Mouse (Mus musculus) urinary bladder, postnatal 4 days (tissue): ENCODE measurements around the gene Abcc9.

Source experiments
- DNase-seq, 2 experiments: peaks; one replicate each; pipeline ENCODE4 v3.0.0; 2021 to 2022; ENCODE audit warnings: low spot score in 2 of 2

The Abcc9 gene

DNA sequence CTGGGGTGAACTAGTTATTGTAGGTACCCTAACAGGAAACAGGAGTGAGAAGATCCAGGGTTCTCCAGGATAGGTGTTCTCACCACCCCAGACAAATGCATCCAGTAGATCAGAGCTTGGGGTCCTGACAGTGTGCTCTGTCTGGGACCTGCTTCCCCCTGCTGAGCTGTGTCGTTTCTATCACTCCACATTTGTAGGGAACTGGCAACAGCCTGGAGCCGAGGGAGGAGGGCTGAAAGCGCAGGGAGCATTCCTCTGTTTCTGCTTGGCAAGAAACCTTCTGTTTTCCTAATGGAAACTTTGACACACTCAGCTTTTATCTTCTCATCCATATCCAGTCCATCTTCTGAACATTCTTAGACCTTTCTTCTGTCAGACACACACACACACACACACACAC is 85.5 kb downstream of the Abcc9 start:
- no peak for DNase-seq

DNA sequence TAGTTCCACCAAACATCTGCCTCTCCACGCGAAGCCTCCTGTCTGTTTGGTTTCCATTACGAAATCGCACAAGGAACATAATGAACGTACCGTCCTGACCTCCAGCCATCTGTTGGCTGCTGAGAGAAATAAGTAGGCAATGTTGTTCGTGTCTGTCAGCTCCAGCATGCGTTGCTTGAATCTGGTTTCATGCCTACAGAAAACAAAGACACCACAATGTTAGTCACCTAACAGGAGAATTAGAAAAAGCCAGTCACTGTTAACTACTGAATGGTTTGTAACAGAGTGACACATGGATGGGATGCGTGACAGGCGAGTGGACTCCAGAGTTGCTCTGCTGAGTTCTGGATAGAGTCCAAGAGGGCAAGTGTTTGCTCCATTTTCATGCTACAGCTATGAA is 87.8 kb downstream of the Abcc9 start:
- DNase-seq: no peak

DNA sequence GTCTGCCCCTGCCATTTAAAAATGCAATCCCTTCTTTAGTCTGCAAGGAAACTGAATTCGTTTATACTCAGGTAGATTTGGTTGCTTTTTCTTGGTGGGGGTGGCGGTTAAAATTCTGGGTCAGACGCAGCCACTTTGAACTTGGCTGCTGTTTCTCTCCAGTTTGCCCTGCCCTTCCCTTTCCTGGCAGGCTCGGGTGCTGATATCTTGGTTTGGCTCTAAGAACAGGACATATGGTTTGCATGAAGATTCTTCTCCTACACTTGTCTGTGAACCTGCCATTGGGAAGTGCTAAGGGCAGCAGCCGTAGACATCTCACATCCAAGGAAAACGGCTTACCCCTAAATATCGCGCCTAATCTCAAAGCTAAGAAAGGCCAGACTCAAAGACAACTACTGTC is 89.7 kb downstream of the Abcc9 start:
- DNase-seq: no peak

DNA sequence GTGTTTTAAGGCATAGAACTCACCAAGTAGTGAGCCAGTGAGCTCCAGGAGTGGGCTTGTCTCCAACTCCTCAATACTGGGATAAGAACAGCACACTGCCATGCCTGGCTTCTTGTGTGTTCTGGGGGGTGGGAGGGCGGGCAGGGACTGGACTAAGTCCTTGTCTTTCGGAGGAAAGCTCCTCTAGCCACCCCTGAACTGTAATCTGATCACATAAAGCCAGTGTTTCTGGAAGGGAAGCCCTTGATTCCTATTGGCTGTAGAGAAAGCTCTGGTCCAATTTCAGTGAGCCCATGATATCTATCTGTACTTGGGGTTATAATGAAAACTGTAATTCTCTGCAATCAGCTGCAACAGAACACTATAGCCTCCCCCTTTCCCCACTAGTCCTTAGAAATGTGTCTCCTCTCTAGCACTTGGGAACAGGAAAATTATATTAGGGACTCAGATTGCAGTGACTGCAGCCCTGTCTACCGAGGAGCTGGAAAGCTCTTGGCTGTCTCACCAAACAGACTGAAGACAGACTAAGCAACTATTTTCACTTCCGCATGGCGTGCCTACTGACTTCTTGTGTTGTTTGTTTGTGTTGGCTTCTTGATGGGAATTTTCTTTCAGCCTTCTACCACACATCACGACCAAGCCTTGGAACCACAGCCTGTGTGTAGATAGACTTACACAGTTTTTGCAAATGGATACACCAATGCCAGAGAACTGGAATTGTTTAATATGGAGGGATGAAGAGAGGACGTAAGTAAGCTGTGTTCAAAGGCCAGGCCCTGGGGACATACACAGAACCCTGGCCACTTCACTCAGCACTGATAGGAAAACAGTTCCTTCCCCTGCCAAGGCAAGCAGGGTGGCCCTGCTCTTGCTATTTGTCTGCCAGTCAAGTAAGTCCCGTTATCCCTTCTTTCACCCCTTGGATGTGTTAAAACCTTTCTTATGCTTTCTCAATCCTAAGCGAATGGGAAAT is 92.4 kb downstream of the Abcc9 start:
- no peak for DNase-seq

DNA sequence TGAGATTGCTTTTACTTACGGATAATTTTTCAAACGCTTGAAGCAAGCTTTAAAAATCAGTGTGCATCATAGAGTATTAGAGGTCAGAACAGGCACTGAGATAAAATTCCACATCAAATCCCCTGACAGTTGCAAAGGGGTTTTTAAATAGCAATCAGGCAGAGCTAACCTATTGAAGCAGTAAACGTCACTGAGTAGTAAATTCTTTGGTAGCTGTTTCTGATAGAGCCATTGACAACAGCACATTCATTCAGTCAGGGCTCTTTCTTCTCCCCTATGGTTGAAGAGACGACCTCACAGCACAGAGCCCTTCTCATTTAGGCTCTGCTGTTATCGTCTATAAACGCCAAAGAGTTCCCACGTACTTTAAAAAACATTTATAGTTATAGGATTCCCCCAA is 95.0 kb downstream of the Abcc9 start:
- DNase-seq: no peak

DNA sequence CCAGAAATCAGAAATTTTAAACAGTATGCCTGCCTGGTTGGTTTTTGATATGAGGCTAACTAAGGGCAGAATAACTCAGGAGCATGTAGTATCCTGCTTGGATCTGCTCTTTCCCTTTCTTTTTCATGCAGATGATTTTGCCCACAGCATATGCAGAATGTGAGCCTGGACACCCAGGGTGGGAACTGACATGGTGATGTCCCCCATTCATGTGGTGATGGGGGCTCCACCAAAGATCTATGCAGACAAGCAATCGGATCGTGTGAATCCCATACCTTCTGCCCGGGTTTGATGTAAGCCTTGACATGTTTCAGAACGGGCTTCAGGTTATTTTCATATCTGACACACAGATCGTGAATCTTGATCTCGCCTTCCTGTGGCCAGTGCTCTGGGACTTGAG is 99.3 kb downstream of the Abcc9 start:
- DNase-seq: no peak

DNA sequence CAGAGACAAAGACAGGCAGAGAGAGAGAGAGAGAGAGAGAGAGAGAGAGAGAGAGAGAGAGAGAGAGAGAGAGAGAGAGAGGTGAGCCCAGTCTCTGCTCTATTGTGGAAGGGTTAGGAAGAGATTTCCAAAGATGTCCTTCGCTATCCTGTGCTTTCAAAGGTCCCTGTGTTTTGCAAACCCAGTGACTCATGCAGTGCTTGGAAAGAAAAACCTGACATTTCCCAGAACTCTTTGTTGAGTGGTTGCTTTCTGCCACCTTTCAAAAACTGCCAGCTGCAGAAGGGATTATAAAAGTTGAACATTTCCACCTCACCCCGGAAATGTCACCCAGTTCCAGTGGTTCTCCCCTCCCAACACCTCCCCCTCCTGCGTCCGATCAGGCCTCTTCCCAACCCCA is 123.3 kb downstream of the Abcc9 start:
- no peak for DNase-seq

DNA sequence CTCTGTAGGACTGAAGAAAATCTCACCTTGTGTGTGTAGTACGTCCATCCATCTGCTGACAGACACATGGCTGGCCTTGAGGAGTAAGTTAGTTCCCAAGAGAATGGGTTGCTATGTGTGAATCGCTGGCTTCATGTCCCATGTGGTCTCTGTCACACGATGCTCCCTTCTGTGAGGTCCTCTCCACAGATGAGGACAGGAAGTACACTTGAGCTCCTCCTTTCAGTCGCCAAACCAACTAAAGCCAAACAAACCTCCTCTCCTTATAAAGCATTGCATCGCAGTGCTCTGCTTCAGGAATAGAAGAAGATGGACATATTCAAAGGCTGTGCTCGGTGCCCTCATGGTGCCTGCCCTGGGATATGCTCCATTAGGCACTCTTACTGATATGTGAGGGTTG is 124.3 kb downstream of the Abcc9 start:
- no peak for DNase-seq

DNA sequence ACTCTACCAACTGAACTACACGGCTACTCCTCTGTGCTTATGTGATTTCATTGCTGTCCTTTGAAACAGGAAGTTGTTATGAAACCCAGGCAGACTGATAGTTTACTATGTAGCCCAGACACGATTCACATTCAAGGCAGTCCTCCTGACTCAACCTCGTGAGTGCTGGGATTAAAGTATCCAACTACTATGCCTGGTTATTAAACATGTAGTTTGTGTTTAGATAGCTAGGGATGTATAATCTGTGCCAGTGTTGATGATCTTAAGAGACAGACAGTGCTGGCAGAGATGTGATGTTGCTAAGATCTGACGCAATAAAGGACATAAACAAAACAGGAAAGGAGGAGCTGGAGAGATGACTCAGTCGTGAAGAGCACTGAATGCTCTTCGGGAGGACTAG is 129.2 kb downstream of the Abcc9 start:
- DNase-seq: no peak

DNA sequence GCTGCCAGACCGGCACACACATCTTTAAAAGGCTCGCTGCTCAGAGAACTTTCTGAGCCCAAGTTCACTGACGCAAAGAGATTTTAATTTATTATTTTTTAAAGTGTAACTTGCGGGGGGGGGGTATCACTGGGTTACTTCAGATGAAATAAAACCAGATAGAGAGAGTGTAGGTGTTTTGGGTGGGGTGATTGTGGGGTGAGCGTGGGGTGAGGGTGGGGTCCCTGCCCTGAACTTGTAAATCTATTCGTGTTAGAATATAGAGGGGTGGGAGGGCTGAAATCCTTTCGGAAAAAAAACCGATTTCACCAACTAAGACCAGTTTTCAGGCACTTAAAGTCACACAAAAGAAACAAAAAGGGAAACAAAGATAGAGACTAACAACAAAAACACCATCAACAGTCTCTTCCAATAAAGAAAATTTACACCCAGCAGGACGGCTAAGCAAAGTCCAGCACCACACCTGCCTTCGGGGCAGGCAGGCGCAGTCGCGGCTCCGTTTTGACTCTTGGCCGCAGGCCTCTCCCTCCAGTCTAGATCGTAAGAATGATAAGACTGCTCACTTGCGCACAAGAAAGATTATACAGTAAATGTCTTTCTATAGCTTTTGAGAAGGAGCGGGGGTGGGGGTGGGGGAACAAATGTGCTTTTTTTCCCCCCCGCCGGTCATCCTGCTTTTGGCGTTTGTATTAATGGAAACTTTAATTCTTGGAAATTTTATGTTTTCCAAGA is 130.3 kb downstream of the Abcc9 start:
- no peak for DNase-seq

DNA sequence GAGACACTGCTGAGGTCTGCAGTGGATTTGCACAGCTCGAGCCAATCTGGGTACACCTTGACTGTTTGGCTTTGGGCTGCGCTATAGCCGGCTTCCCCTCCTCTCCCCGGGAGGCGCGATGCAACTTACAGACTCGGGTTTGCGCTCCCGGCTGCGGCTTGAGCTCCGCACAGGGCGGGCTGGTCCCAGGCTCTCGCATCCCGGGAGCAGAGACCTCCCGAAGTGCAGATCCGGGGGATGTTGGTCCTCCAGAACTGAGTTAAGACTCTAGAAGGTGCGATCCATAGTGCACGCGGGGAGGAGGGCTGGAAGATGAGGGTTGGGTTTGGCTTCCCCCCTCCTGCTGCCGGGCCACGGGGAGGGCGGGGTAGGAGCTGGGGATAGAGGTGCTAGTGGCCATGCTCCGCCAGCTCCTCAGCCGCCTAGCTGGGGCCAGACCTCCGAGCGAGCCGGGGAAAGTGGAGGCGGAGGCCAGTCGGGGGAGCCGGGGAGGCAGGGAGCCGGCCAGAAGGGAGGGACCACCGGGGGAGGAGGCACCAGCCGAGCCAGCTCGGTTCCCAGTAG is 131.0 kb downstream of the Abcc9 start, which contains the start of gene Kcnj8:
Gene Kcnj8 (minus strand): TSS at position 560 of the 564 bp plus-strand sequence.
- peak; percentile 81 to 87 for DNase-seq

DNA sequence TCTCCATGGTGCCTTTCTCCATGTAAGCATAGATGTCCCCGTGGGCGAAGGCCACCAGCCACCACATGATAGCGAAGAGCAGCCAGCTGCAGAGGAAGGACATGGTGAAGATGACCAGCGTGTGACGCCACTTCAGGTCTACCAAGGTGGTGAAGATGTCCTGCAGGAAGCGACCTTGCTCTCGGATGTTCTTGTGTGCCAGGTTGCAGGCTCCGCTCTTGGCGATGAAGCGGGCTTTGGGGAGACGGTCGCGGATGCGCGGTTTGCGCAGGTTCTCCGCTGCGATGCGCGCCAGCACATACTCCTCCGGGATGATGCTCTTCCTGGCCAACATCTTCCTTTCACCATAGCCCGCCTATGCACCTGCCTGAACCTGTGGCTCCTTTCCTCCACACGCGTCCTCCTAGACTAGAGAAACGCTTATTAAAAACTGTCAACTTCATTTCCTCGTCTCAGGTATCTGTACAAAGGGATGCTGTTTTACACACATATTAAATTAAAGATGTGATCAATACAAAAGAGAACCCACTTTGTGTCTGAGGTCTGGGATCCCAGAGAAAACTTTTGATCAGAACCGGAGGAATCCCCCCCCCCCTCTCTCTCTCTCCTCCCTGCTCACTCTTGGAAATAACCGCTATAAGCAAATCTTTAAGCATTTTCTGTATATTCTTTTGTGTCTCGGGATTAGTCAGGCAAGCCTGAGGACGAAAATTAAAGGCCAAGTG is 131.9 kb downstream of the Abcc9 start:
- no peak for DNase-seq

DNA sequence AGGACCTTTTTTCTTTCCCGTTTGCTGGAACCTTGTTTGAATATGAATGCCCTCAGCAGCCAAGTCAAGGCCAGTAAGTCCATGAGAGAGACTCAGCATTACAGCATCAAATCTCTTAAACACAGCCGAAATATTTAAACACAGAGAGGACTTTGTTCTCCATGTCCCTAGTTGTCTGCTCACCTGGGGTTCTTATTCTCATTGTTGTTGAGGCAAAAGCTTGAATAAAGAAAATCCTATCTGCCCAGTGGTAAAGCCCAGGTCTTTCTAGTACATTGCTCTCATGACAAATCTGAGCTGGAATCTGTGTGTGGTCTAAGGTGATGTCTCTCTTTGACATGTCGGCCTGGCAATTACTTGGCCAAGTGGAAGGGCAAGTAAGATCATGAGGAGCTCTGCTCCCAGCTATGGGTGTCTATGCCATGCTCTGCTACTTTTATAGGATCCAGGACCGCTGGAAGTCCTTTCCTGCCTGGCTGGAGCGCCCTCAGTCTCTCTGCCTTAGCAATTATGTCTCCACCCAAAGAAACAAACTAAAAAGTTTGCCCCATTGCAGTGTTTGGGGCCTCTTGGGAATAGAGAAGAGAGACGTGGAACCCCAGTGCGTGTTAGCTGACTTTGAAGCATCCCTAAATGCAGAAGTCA is 133.3 kb downstream of the Abcc9 start:
- DNase-seq: no peak

DNA sequence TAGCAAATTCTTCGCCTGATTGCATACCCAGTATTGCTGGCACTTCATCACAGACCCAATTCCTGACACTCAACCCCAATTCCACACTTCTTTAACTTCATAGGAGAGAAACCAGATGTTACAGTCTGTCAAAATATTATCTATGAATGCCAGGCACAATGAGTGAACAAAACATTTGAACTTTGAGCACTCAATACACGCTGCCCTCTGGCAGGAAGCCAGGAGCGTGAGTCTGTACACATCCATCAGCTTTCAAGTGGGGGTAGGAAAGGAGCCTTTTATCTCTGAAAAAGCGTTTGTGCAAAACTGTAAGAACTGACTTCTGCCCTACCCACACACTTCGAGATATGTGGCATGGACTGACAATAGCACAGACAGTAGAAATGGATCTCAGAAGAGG is 134.7 kb downstream of the Abcc9 start:
- DNase-seq: no peak

DNA sequence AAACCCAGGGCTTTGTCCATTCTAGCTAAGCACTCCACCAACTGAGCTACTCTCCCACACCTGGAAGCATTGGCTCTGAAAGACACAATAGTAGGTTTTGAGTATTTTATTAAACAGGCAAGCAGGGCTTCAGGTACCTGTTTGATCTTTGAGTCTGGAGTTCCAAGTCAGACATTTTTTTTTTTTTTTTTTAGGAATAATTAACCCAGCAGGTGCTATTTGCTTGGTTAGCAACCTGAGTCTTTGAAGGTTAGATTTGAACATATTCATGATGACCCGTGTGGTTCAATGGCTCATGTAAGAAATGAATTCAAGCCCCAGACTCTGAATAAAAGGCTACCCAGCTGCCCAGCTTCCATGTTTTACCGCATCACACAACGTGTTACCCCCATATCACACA is 137.4 kb downstream of the Abcc9 start:
- no peak for DNase-seq

DNA sequence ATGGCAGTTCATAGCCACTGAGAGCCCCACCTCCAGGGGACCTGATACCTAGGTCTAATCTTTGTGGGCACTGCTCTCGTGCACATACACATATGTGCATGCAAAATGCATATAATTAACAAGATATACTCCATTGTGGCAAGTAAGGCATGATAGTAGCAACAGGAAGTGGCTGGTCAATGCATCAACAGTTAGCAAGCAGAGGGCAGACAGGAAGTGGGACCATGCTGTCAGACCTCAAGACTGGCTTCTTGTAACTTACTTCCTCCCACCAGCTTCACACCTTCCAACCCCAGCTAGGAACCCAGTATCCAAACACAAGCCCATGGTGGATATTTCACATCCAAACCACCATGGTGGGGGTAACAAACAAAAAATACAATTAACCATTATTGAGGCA is 141.0 kb downstream of the Abcc9 start:
- DNase-seq: no peak

DNA sequence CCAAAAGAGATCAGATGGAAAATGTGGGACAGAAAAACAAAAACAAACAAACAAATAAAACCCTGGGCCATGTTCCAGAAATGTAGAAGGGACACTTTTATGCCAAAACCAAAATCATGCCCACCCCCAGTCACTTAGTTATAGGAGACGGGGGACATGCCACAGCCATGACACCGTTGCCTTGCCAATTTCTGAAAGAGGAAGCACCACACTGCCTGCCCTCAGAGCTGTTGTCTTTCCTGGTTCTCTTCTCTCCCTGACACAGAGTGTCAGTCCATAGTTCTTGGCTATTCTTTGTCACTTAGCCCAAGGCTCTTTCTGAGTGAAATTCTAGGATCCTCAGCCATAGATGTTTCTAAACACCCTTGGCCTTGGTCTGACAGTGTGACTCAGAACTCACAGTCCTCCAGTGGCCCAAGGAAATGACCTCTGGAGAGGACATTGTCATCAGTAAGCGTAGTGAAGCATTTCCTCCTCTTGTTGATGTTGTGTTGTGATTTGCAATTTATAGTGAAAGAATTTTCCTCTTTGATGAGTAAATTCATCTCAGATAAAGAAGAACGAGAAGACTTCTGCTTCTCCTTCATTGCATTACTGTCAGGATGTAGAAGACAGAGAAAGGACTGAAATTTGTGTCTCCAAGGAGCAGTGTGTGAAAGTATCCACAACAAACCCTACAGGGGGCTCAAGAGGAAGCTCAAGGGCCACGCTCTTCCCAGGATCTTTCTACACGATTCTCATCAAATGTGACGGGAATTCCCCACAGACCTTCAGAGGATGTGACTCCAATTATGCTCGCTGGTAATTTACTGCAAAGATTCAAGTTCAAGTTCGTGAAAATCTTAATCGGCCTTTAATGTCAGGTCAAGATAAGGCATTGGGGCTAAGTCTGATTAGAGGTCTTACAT is 143.1 kb downstream of the Abcc9 start:
- DNase-seq: no peak

DNA sequence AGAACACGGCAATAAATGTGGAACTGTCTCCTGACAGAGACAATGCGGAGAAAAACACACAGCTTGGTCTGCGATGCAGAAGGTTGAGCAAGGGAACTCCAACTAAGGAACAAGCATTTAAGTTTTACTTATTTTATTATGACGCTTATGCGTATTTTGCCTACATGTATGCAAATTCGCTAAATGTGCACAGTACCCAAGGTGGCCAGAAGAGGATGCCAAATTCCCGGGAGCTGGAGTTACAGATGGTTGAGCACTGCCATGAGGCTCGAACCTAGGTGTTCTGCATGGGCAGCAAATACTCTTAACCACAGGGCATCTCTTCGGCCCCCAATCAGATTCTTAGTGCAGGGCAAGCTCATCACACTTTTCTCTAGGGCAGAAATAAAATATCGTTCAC is 144.0 kb downstream of the Abcc9 start:
- no peak for DNase-seq

DNA sequence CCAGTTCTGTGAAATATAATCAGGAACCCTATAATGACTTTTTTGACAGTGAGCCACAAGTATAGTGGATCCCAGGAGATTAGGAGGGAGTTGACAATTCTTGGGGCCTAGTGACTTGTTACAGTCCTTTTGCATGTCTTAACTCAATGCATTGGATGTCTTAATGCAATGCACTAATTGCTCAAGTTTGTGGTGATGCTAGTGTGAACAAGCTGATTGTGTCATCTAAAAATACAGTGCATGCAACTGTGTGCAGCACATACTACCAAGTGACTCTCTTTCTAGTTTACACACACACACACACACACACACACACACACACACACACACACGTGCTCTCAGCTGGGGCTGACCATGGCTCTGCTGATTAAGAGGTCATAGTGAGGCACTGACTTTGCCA is 146.1 kb downstream of the Abcc9 start:
- DNase-seq: no peak

DNA sequence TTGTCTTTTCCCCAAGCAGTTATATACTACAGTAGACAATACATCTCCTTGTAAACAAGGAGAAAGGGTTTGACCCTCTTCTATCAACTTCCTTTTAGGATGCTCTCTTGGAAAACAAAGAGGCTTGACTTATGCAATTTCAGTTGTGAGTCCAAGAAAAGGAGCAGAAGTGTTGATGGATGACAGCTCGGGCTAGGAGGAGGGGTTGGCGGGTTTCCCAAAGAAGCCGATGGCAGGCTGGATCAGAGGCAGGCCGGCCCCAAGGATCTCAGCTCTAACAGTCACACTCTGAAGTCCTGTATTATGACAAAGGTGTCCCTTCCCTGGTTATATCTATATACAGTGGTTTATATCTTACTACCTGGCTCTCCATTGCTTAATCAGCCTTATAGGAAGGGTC is 150.6 kb downstream of the Abcc9 start:
- no peak for DNase-seq
